Mouse (Mus musculus) forebrain, embryonic 11.5 days (tissue): ENCODE measurements at regions not wholly inside any gene's neighbourhood (a gene's known extent, or its start where the extent isn't known, plus 50 kb on each side); places are given as distances from the start of the nearest gene placed in this dataset.

ENCODE experiments used
- ATAC-seq: fragments of 200-750 bp; cut with Nextera tagmentation; replicated peaks from 2 replicates; pipeline ENCODE4 v1.8.0; 2017; ENCODE audit warnings: moderate TSS enrichment; ENCODE audit not compliant: low FRiP score
- DNase-seq: peaks from one replicate; pipeline ENCODE4 v3.0.0-alpha.2; 2017; ENCODE audit warnings: low spot score
- H3K27ac ChIP-seq: fragments of 300-500 bp; sonication (generic); 2 replicates; pipeline ENCODE4 v1.5.1; 2014; ENCODE audit warnings: low read depth, low read length
- H3K27me3 ChIP-seq: fragments of 300-500 bp; sonication (generic); 2 replicates; pipeline ENCODE4 v1.6.1; 2014; ENCODE audit warnings: mild to moderate bottlenecking, low read length, mixed read lengths; ENCODE audit not compliant: control insufficient read depth, insufficient read depth
- H3K36me3 ChIP-seq: fragments of 300-500 bp; sonication (generic); 2 replicates; pipeline ENCODE4 v1.6.1; 2014; ENCODE audit warnings: mild to moderate bottlenecking, low read length, moderate library complexity, mixed read lengths; ENCODE audit not compliant: control insufficient read depth, insufficient read depth
- H3K4me1 ChIP-seq: fragments of 300-500 bp; sonication (generic); replicated peaks from 2 replicates; pipeline ENCODE4 v1.6.1; 2014; ENCODE audit warnings: low read length, mixed read lengths; ENCODE audit not compliant: control insufficient read depth, insufficient read depth
- H3K4me2 ChIP-seq: fragments of 300-500 bp; sonication (generic); 2 replicates; pipeline ENCODE4 v1.6.1; 2014; ENCODE audit warnings: low read depth, mild to moderate bottlenecking, low read length, moderate library complexity, mixed read lengths; ENCODE audit not compliant: severe bottlenecking
- H3K4me3 ChIP-seq: fragments of 300-500 bp; sonication (generic); 2 replicates; pipeline ENCODE4 v1.5.1; 2014; ENCODE audit warnings: low read depth, low read length
- H3K9ac ChIP-seq: fragments of 300-500 bp; sonication (generic); 2 replicates; pipeline ENCODE4 v1.6.1; 2014; ENCODE audit warnings: low read length
- H3K9me3 ChIP-seq: fragments of 300-500 bp; sonication (generic); 2 replicates; pipeline ENCODE4 v1.6.1; 2016; ENCODE audit warnings: low read length, mixed read lengths; ENCODE audit not compliant: control insufficient read depth
- WGBS: fragments of 180-500 bp; shearing (Covaris S2); extraction: QIAGEN DNeasy Blood & Tissue Kit; methylation state at CpG from one replicate; pipeline ENCODE4 v1.1.7; 2014; 5-methylcytosine and 5-hydroxymethylcytosine counted together

- Histone ChIP-seq H3K36me3 (no peaks in the 10 kb centered on the region), H3K27me3 (no peaks in the 10 kb centered on the region), H3K4me2 (no peak overlapping the region), H3K4me1 (no peaks in the 10 kb centered on the region), H3K9me3 (no peaks in the 10 kb centered on the region), H3K9ac (no peak overlapping the region), H3K27ac (no peak overlapping the region), H3K4me3 (no peak overlapping the region)
- DNase-seq (no peak), ATAC-seq (no peak)
- WGBS: 80% methylated on average over 6 of the region's 6 CpGs
Measured at GRCm38 (mm10) chr15:38584425-38584824, 1159.1 kb downstream of the 4930447A16Rik start.

- DNase-seq: no peak
- WGBS: 85% methylated on average over 4 of the region's 4 CpGs
Measured at GRCm38 (mm10) chr15:38585610-38586009, 1160.3 kb downstream of the 4930447A16Rik start.

GRCm38 (mm10) chr15:38586594-38586993 lies 1161.2 kb downstream of the 4930447A16Rik start:
- no peak for ATAC-seq
- H3K9me3 ChIP-seq: no peaks in the 10 kb centered on the region
- no peaks in the 10 kb centered on the region for H3K4me1 ChIP-seq
- no peaks in the 10 kb centered on the region for H3K36me3 ChIP-seq
- 79% methylated on average over 10 of the region's 10 CpGs for WGBS
- H3K27me3 ChIP-seq: no peaks in the 10 kb centered on the region
- no peak overlapping the region for H3K4me2 ChIP-seq
- no peak overlapping the region for H3K27ac ChIP-seq
- DNase-seq: no peak
- H3K9ac ChIP-seq: no peak overlapping the region
- H3K4me3 ChIP-seq: no peak overlapping the region

More at GRCm38 (mm10) chr15:38585610-38586009, 1160.3 kb downstream of the 4930447A16Rik start:
- Histone ChIP-seq H3K27me3 (no peaks in the 10 kb centered on the region), H3K27ac (no peak overlapping the region), H3K4me1 (no peaks in the 10 kb centered on the region), H3K36me3 (no peaks in the 10 kb centered on the region), H3K4me2 (no peak overlapping the region), H3K4me3 (no peak overlapping the region), H3K9me3 (no peaks in the 10 kb centered on the region), H3K9ac (no peak overlapping the region)
- no peak for ATAC-seq

GRCm38 (mm10) chr15:38588268-38588667 lies 1162.9 kb downstream of the 4930447A16Rik start:
- 72% methylated on average over 5 of the region's 5 CpGs for WGBS
- DNase-seq: no peak

GRCm38 (mm10) chr15:38589010-38589409 lies 1163.7 kb downstream of the 4930447A16Rik start:
- no peak for ATAC-seq
- Histone ChIP-seq H3K36me3 (no peaks in the 10 kb centered on the region), H3K27me3 (no peaks in the 10 kb centered on the region), H3K4me1 (no peaks in the 10 kb centered on the region), H3K9me3 (no peaks in the 10 kb centered on the region), H3K4me3 (no peak overlapping the region), H3K27ac (no peak overlapping the region), H3K4me2 (no peak overlapping the region), H3K9ac (no peak overlapping the region)
- no peak for DNase-seq
- WGBS: 83% methylated on average over 2 of the region's 2 CpGs

More at GRCm38 (mm10) chr15:38588268-38588667, 1162.9 kb downstream of the 4930447A16Rik start:
- Histone ChIP-seq H3K36me3 (no peaks in the 10 kb centered on the region), H3K9ac (no peak overlapping the region), H3K9me3 (no peaks in the 10 kb centered on the region), H3K27me3 (no peaks in the 10 kb centered on the region), H3K4me3 (no peak overlapping the region), H3K4me1 (no peaks in the 10 kb centered on the region), H3K4me2 (no peak overlapping the region), H3K27ac (no peak overlapping the region)
- no peak for ATAC-seq

- Histone ChIP-seq H3K4me2 (no peak overlapping the region), H3K4me3 (no peak overlapping the region), H3K36me3 (no peaks in the 10 kb centered on the region), H3K27ac (no peak overlapping the region), H3K9ac (no peak overlapping the region), H3K4me1 (no peaks in the 10 kb centered on the region), H3K27me3 (no peaks in the 10 kb centered on the region), H3K9me3 (no peaks in the 10 kb centered on the region)
- no peak for DNase-seq
- WGBS: 91% methylated on average over 5 of the region's 5 CpGs
- no peak for ATAC-seq
Measured at GRCm38 (mm10) chr15:38589675-38590074, 1164.3 kb downstream of the 4930447A16Rik start.

GRCm38 (mm10) chr15:38594095-38594494 lies 1168.7 kb downstream of the 4930447A16Rik start:
- no peak overlapping the region for H3K4me3 ChIP-seq
- no peaks in the 10 kb centered on the region for H3K36me3 ChIP-seq
- no peak overlapping the region for H3K27ac ChIP-seq
- no peak overlapping the region for H3K4me2 ChIP-seq
- no peaks in the 10 kb centered on the region for H3K4me1 ChIP-seq
- DNase-seq (no peak), ATAC-seq (no peak)
- no peak overlapping the region for H3K9ac ChIP-seq
- no peaks in the 10 kb centered on the region for H3K27me3 ChIP-seq
- WGBS: 90% methylated on average over 11 of the region's 11 CpGs
- no peaks in the 10 kb centered on the region for H3K9me3 ChIP-seq

- WGBS: 96% methylated on average over 2 of the region's 2 CpGs
- no peak overlapping the region for H3K9ac ChIP-seq
- no peak overlapping the region for H3K4me3 ChIP-seq
- DNase-seq (no peak), ATAC-seq (no peak)
- H3K27me3 ChIP-seq: no peaks in the 10 kb centered on the region
- no peak overlapping the region for H3K4me2 ChIP-seq
- no peaks in the 10 kb centered on the region for H3K36me3 ChIP-seq
- H3K9me3 ChIP-seq: no peaks in the 10 kb centered on the region
- H3K4me1 ChIP-seq: no peaks in the 10 kb centered on the region
- H3K27ac ChIP-seq: no peak overlapping the region
Measured at GRCm38 (mm10) chr15:38594747-38595146, 1169.4 kb downstream of the 4930447A16Rik start.

- 67% methylated on average over 4 of the region's 4 CpGs for WGBS
- Histone ChIP-seq H3K27me3 (no peaks in the 10 kb centered on the region), H3K4me3 (no peak overlapping the region), H3K4me2 (no peak overlapping the region), H3K9ac (no peak overlapping the region), H3K36me3 (no peaks in the 10 kb centered on the region), H3K4me1 (no peaks in the 10 kb centered on the region), H3K27ac (no peak overlapping the region), H3K9me3 (no peaks in the 10 kb centered on the region)
- DNase-seq: no peak
- ATAC-seq: no peak
Measured at GRCm38 (mm10) chr15:38595820-38596219, 1170.5 kb downstream of the 4930447A16Rik start.
